Mouse (Mus musculus) layer of hippocampus, adult 8-10 months (tissue): ENCODE measurements at regions not wholly inside any gene's neighbourhood (a gene's known extent, or its start where the extent isn't known, plus 50 kb on each side); places are given as distances from the start of the nearest gene placed in this dataset.
A peak's percentile ranks its signal among the peaks of the same experiment; 100 is the strongest.

ENCODE experiments used
- DNase-seq, 2 experiments: peaks; one replicate each; pipeline ENCODE4 v3.0.0; 2022; ENCODE audit warnings: low spot score in 2 of 2

DNA sequence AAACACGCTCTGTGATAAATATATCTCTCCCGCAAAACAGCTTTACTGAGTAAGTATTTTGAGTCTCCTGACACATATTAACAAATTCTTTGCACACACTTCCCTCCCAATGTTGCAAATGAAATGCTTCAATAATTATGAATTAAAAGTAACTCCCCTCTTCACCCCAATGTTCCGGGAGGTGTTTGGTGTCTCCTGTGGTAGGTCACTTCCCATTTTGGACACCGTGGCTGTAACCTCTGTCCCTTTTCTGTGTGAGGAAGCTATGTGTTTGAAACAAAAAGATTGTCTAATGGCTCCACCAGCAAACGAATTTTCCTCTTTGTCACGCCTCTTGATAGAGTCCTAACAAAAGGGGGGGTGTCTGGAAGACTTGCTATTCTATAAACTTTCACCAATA lies 122.5 kb upstream of the Adgrl2 start:
- DNase-seq, result no peak

- DNase-seq, result no peak
These were observed 121.4 kb upstream of the Adgrl2 start for GRCm38 (mm10) chr3:149111529-149112439.

DNA sequence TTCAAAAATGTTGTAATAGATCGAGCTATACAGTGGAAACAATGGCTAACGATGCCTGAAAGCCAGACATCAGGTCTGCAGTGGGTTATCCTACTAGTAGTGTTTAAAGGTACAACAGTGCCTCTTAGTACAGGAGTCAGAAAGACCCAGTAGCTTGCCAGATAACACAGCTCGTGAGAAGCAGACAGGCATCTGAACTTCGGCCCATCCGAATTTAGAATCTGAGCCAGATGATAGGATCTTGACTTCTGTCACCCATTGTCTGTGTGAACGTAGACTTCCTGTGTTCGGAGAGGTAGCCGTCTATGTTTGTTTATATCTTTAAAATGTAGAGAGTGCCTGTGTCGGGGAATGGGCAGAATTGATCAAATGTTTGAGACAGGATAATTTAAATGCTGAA lies 120.5 kb upstream of the Adgrl2 start:
- no peak for DNase-seq

- DNase-seq, result no peak
These were observed 115.5 kb upstream of the Adgrl2 start for GRCm38 (mm10) chr3:149105709-149106450.

- DNase-seq, result no peak
These were observed 114.8 kb upstream of the Adgrl2 start for GRCm38 (mm10) chr3:149105181-149105580.

DNA sequence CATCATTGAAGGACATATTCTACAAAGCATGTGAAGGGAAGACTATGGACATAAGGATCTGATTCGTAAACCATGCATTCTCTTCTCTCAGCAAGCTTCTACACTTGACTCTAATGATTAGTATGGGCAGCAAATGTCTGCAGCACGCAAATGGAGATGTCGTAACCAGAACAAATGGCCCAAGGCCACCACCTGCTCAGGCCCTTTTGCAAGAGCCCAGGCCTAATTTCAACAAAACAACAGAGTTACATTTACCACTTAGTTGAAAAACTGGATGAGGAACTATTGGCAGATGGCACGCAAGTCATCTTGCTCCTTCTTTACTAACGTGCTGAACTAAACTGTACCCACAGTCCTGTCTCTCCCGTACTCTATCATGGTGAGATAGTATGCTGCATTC lies 113.7 kb upstream of the Adgrl2 start:
- no peak for DNase-seq

GRCm38 (mm10) chr3:149103469-149103868 lies 113.1 kb upstream of the Adgrl2 start:
- DNase-seq, result no peak

- peak; percentile 8 to 16 for DNase-seq
These were observed 112.5 kb upstream of the Adgrl2 start for GRCm38 (mm10) chr3:149102846-149103245.

- DNase-seq, result no peak
These were observed 111.4 kb upstream of the Adgrl2 start for GRCm38 (mm10) chr3:149101785-149102184.

DNA sequence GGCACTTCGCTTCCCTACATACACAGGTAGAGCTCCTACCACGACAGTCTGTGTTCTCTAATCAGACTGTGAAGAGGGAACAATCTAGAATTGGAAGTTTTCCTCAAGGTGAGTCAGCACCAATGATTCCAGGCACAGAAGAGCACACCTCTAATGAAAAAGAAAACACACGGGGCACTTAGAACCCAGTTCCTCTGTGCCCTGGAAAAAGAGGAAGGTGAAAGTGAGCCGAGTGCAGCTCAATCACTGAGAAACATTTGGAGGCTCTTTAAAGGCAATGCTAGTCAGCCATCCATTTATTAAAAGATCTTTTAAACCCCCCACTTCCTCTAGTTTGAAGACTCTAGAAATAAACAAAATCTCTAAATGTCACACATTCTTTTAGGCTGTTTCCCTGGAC lies 108.4 kb upstream of the Adgrl2 start:
- DNase-seq, result no peak

DNA sequence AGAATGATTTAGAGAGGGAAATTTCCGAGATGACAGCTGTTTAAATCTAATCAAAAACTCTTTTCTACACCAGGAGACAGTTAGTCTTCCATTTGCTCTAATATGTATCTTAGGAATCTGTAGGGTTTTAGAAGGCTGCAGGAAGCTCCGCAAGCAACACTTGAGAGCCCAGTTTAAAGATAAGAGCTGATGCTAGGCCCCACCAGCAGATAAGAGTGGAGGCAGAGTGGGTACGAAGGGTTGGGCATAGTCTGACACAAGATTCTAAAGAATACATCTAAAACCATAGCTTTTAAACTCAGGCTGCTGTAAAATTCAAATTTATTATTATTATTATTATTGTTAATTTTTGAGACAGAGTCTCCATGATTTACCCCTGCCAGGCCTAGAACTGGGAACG lies 106.7 kb upstream of the Adgrl2 start:
- no peak for DNase-seq

DNA sequence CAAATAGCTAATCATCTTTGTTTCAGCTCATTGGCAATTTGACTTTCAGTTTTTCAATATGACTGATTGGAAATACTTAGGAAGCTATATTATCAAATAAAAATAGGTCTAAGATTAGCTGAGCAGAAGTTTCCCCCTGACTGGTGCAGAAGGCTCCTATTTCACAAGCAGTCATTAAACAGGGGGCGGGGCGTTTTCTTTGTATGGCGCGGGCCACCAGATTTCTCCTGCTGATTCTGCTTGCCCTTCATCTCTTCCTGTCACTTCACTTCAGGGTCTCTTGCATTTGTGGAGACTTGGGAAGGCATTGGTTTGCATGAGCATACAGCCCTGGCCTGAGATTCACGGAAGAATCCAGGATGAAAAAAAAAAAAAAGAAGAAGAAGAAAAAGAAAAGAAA lies 102.3 kb upstream of the Adgrl2 start:
- no peak for DNase-seq

DNA sequence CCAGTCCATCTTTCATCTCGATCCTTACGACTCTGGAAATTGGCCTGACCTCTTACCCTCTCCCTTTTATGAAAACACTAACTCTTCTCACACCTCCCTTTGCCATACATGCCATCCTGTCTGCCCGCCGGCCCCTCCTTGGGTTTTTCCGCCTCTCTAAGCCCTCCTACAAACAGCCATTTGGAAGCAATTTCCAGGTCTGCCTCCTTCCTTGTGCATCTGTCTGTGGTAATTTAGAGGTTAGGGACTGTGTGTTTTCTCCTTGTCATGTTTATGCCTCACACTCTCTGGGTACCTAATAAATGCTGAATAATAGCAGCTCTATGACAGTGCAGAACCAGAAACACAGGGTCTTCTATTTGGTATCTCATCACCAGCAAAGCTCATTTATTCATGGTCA lies 99.7 kb upstream of the Adgrl2 start:
- no peak for DNase-seq

DNA sequence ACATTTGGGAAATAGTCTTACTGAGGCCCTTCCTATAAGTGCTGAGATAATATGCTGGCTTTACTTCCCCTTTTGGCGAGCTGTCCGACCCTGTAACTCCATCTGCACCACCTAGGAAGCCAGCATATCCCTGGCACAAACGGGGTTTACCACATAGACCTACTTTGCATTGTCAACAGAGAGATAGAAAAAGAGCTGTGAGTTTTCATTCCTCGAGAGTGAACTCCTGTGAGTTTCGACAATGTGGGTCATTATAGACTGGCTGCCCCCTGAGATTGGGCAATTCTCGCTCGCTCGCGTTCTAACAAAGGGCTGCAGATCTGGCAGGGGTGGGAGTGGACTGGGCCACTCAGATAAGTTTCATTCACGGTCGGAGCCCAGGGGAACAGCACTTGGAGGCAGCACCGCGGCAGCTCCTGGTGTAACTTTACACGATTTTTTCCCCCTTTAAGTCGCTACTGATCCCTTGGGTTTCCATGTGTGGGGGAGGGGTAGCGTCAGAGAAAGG lies 98.3 kb upstream of the Adgrl2 start:
- no peak for DNase-seq

DNA sequence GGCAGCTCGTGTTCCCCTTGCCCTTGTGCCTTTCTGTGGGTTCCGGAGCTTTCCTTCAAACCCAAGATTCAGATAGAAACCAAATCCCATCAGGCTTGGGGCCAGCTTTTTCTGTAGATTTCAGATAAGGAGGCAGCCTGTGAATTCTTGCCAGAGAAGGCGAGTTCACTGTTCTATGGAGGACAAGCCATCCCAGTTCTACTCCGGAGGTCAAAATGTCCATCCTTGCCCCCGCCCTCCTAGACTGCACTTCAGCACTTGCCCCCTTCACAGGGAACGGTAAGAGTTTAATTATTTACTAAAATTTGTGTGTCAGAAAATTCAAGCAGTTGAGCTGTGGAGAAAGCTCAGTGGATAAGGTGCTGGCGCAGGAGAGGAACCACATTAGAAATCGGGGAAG lies 97.1 kb upstream of the Adgrl2 start:
- DNase-seq, result no peak

DNA sequence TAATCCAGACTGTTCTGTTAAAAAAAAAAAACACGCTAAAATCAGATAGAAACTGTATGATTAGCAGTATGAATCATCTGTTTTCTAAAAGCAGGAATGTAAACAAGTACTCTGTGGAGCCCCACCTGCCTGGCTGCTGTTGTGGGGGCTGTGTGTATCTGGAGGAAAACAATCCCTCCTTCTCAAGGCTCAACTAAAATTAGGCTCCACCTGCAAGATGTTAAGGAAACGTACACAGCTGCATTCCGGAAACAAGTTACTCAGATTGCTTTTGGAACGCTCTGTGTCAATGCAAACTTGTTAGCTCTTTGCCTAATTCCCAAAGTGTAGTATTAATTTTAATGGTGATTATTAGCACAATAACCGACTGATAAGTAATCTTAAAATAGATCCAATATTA lies 96.3 kb upstream of the Adgrl2 start:
- DNase-seq, result no peak

DNA sequence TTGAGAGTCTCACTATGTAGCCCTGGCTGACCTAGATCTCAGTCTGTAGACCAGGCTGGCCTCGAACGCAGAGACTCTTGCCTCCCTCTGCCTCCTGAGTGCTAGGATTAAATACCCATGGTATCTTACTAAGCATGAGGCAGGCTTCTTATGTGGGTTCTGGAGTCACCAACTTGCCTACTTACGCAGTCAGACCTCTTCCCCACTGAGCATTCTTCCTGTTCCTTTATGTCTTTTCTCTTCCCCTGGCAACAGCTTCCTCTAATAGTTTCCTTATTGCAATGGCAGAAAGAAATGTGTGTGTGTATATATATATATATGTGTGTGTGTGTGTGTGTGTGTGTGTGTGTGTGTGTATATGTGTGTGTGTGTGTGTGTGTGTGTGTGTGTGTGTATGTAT lies 95.7 kb upstream of the Adgrl2 start:
- no peak for DNase-seq

- no peak for DNase-seq
These were observed 94.7 kb upstream of the Adgrl2 start for GRCm38 (mm10) chr3:149084861-149085598.

- no peak for DNase-seq
These were observed 93.0 kb upstream of the Adgrl2 start for GRCm38 (mm10) chr3:149083391-149083790.

GRCm38 (mm10) chr3:149078881-149079280 lies 88.5 kb upstream of the Adgrl2 start:
- no peak for DNase-seq

DNA sequence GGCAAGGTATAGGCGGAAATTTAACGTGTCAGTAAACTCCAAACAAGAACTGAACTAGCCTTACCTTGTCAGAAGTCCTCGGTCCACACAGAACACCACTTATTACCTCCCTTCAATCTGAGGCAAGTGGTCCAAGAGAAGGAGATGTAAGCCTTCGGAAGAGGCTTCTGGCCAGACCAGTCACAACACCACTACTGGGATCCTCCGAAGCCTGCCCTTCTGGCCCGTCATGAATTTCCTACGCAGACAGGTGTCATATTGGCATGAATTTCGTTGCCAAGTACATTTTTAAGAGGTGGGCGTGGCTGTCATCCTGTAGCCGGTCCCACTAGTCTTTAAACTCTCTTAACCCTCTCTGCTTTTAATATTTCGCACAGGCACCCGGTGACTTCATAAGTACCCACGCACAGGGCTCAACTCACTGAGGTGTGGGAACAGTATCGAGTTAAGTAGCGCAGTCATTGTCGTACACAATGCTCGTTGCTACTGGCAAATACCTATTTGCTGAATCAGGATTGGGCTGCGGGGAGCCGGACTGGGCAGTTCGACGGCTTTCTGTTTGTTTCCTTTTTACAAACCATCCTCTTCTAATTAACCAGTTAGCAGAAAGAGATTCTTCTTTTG lies 86.7 kb upstream of the Adgrl2 start:
- DNase-seq, result no peak
